In genomic region chr9:100436865-100437595, GRCm38 (mm10) we compare ENCODE assay signal across 18 mouse cellular contexts.
"Had no signal": no experiment of that assay in that cellular context is flagged by ENCODE, and none has a peak within 500 bp of the region (broad histone marks: within the 10 kb centered on the region; RNA-seq: fewer than 3 reads in every experiment).

No protein-coding gene starts in this region.

- ATAC-seq: intestine, embryonic 16.5 days; liver, postnatal 0 days had no signal

- H3K27me3 ChIP-seq: limb, embryonic 12.5 days had no signal

- H3K4me1 ChIP-seq: limb, embryonic 12.5 days had no signal

- H3K36me3 ChIP-seq: limb, embryonic 12.5 days had no signal

- DNase-seq: kidney, adult 18-20 months; kidney, postnatal 36 days; layer of hippocampus, postnatal 36 days; liver, postnatal 0 days; lung, postnatal 14 days; midbrain, embryonic 14.5 days; right cerebral cortex, postnatal 14 days; right cerebral cortex, postnatal 4 days; thymus, adult 2 months; thymus, postnatal 25 days had no signal

- H3K27ac ChIP-seq: kidney, postnatal 0 days; left cerebral cortex, adult 2 months; limb, embryonic 12.5 days; liver, embryonic 14.5 days; macrophage; stomach, postnatal 0 days had no signal

- H3K4me2 ChIP-seq: limb, embryonic 12.5 days; liver, embryonic 11.5 days had no signal

- H3K4me3 ChIP-seq: left cerebral cortex, adult 2 months; limb, embryonic 12.5 days had no signal

- H3K9ac ChIP-seq: limb, embryonic 12.5 days; liver, embryonic 14.5 days; liver, postnatal 0 days had no signal
